Mouse (Mus musculus): Measurements from ENCODE around the gene Cmip. TPM values are rescaled to one million over a fixed set of nuclear protein-coding genes. Genes with fewer than 3 reads are reported as not detected.

The Cmip gene
- polyA plus RNA-seq, 1 experiment from 2014 or later: 22.6 TPM

- Histone ChIP-seq H3K27me3 (ENCODE audit: insufficient read depth, low read length) (no peaks in the 10 kb centered on the region), H3K9me3 (ENCODE audit: low read length) (no peaks in the 10 kb centered on the region), H3K4me1 (ENCODE audit: insufficient read depth) (peaks cover 61% of the 10 kb centered on the region), H3K4me3 (ENCODE audit: low read depth, low read length) (no peak overlapping the region), H3K4me2 (ENCODE audit: low read depth, low read length) (no peak overlapping the region), H3K9ac (replicated peaks) (no peak overlapping the region), H3K36me3 (replicated peaks; ENCODE audit: insufficient read depth, low read length) (peaks cover 6% of the 10 kb centered on the region; the same call in 1 of the 2 replicates), H3K27ac (ENCODE audit: low read depth) (peak overlapping the region; percentile 69; the same call in 1 of the 2 replicates)
- no peak for DNase-seq
- TF ChIP-seq CTCF (IDR thresholded peaks at IDR 0.05; ENCODE audit: low read depth) (no peak), EP300 (IDR thresholded peaks at IDR 0.05; ENCODE audit: low read depth) (no peak)
- WGBS (ENCODE audit: insufficient replicate concordance): 63% methylated on average over 5 of the region's 5 CpGs
- no peak for ATAC-seq
These were observed 69.9 kb downstream of the Cmip start for GRCm38 (mm10) chr8:117326735-117327134.

- no peak for TF ChIP-seq CTCF (IDR thresholded peaks at IDR 0.05; ENCODE audit: low read depth)
- no peak for TF ChIP-seq EP300 (IDR thresholded peaks at IDR 0.05; ENCODE audit: low read depth)
- H3K27ac ChIP-seq (ENCODE audit: low read depth): peak overlapping the region; percentile 69
- H3K4me3 ChIP-seq (ENCODE audit: low read depth, low read length): no peak overlapping the region
- 47% methylated on average over 7 of the region's 7 CpGs for WGBS (ENCODE audit: insufficient replicate concordance)
- peaks cover 6% of the 10 kb centered on the region; the same call in 1 of the 2 replicates for H3K36me3 ChIP-seq (replicated peaks; ENCODE audit: insufficient read depth, low read length)
- no peaks in the 10 kb centered on the region for H3K27me3 ChIP-seq (ENCODE audit: insufficient read depth, low read length)
- no peaks in the 10 kb centered on the region for H3K9me3 ChIP-seq (ENCODE audit: low read length)
- peak; percentile 74 for ATAC-seq
- H3K4me1 ChIP-seq (ENCODE audit: insufficient read depth): peaks cover 59% of the 10 kb centered on the region
- no peak overlapping the region for H3K9ac ChIP-seq (replicated peaks)
- no peak overlapping the region for H3K4me2 ChIP-seq (ENCODE audit: low read depth, low read length)
- DNase-seq: no peak
These were observed 70.5 kb downstream of the Cmip start for GRCm38 (mm10) chr8:117327385-117327837.

- DNase-seq: no peak
- 71% methylated on average over 9 of the region's 9 CpGs for WGBS (ENCODE audit: insufficient replicate concordance)
- Histone ChIP-seq H3K4me3 (ENCODE audit: low read depth, low read length) (no peak overlapping the region), H3K27ac (ENCODE audit: low read depth) (no peak overlapping the region; the same call in 1 of the 2 replicates), H3K9ac (replicated peaks) (no peak overlapping the region), H3K27me3 (ENCODE audit: insufficient read depth, low read length) (no peaks in the 10 kb centered on the region), H3K4me2 (ENCODE audit: low read depth, low read length) (no peak overlapping the region), H3K36me3 (replicated peaks; ENCODE audit: insufficient read depth, low read length) (peaks cover 4% of the 10 kb centered on the region; the same call in 1 of the 2 replicates), H3K4me1 (ENCODE audit: insufficient read depth) (peaks cover 62% of the 10 kb centered on the region), H3K9me3 (ENCODE audit: low read length) (no peaks in the 10 kb centered on the region)
- TF ChIP-seq EP300 (IDR thresholded peaks at IDR 0.05; ENCODE audit: low read depth) (no peak), CTCF (IDR thresholded peaks at IDR 0.05; ENCODE audit: low read depth) (no peak)
- no peak for ATAC-seq
These were observed 71.9 kb downstream of the Cmip start for GRCm38 (mm10) chr8:117328758-117329157.

- Histone ChIP-seq H3K4me1 (ENCODE audit: insufficient read depth) (peaks cover 62% of the 10 kb centered on the region), H3K9me3 (ENCODE audit: low read length) (no peaks in the 10 kb centered on the region), H3K27ac (ENCODE audit: low read depth) (no peak overlapping the region; the same call in 1 of the 2 replicates), H3K27me3 (ENCODE audit: insufficient read depth, low read length) (no peaks in the 10 kb centered on the region), H3K4me2 (ENCODE audit: low read depth, low read length) (no peak overlapping the region), H3K9ac (replicated peaks) (no peak overlapping the region), H3K4me3 (ENCODE audit: low read depth, low read length) (no peak overlapping the region), H3K36me3 (replicated peaks; ENCODE audit: insufficient read depth, low read length) (peaks cover under 1% of the 10 kb centered on the region; the same call in 1 of the 2 replicates)
- DNase-seq: no peak
- TF ChIP-seq CTCF (IDR thresholded peaks at IDR 0.05; ENCODE audit: low read depth) (no peak), EP300 (IDR thresholded peaks at IDR 0.05; ENCODE audit: low read depth) (no peak)
- 80% methylated on average over 9 of the region's 9 CpGs for WGBS (ENCODE audit: insufficient replicate concordance)
- ATAC-seq: no peak
These were observed 72.3 kb downstream of the Cmip start for GRCm38 (mm10) chr8:117329167-117329566.

GRCm38 (mm10) chr8:117329903-117330302 lies 73.0 kb downstream of the Cmip start:
- Histone ChIP-seq H3K36me3 (replicated peaks; ENCODE audit: insufficient read depth, low read length) (no peaks in the 10 kb centered on the region; the same call in 1 of the 2 replicates), H3K27ac (ENCODE audit: low read depth) (no peak overlapping the region), H3K4me1 (ENCODE audit: insufficient read depth) (peaks cover 62% of the 10 kb centered on the region), H3K4me3 (ENCODE audit: low read depth, low read length) (no peak overlapping the region), H3K27me3 (ENCODE audit: insufficient read depth, low read length) (no peaks in the 10 kb centered on the region), H3K4me2 (ENCODE audit: low read depth, low read length) (no peak overlapping the region), H3K9ac (replicated peaks) (no peak overlapping the region), H3K9me3 (ENCODE audit: low read length) (no peaks in the 10 kb centered on the region)
- 75% methylated on average over 2 of the region's 2 CpGs for WGBS (ENCODE audit: insufficient replicate concordance)
- ATAC-seq (no peak), DNase-seq (no peak)
- TF ChIP-seq CTCF (IDR thresholded peaks at IDR 0.05; ENCODE audit: low read depth): no peak
- no peak for TF ChIP-seq EP300 (IDR thresholded peaks at IDR 0.05; ENCODE audit: low read depth)

- Histone ChIP-seq H3K27ac (ENCODE audit: low read depth) (peak overlapping the region; percentile 97), H3K36me3 (replicated peaks; ENCODE audit: insufficient read depth, low read length) (no peaks in the 10 kb centered on the region), H3K27me3 (ENCODE audit: insufficient read depth, low read length) (no peaks in the 10 kb centered on the region), H3K4me1 (ENCODE audit: insufficient read depth) (peaks cover 70% of the 10 kb centered on the region), H3K4me2 (ENCODE audit: low read depth, low read length) (no peak overlapping the region), H3K4me3 (ENCODE audit: low read depth, low read length) (no peak overlapping the region), H3K9ac (replicated peaks) (no peak overlapping the region), H3K9me3 (ENCODE audit: low read length) (no peaks in the 10 kb centered on the region)
- 78% methylated on average over 27 of the region's 27 CpGs for WGBS (ENCODE audit: insufficient replicate concordance)
- no peak for ATAC-seq
- no peak for DNase-seq
- TF ChIP-seq EP300 (IDR thresholded peaks at IDR 0.05; ENCODE audit: low read depth): no peak
- TF ChIP-seq CTCF (IDR thresholded peaks at IDR 0.05; ENCODE audit: low read depth): no peak
These were observed 75.6 kb downstream of the Cmip start for GRCm38 (mm10) chr8:117332229-117333010.

Data from liver, postnatal 0 days (tissue).